Mouse (Mus musculus) thymus, adult 2 months (tissue): ENCODE data around the gene Zfhx3. TPM values are rescaled to one million over a fixed set of nuclear protein-coding genes. Genes with fewer than 3 reads are reported as not detected.

Source experiments
- DNase-seq: peaks from one replicate; pipeline ENCODE4 v3.0.0; 2021
- H3K27ac ChIP-seq: fragments of 200-500 bp; 2 replicates; pipeline ENCODE4 v1.5.1; 2012; ENCODE audit warnings: low read length, control low read depth; ENCODE audit not compliant: control insufficient read depth, insufficient read depth
- H3K27me3 ChIP-seq: fragments of 200-500 bp; 2 replicates; pipeline ENCODE4 v1.6.1; 2012; ENCODE audit warnings: mild to moderate bottlenecking, low read length, moderate library complexity, mixed read lengths; ENCODE audit not compliant: control insufficient read depth, insufficient read depth
- H3K36me3 ChIP-seq: fragments of 200-500 bp; 2 replicates; pipeline ENCODE4 v1.6.1; 2012; ENCODE audit warnings: mild to moderate bottlenecking, low read length, moderate library complexity; ENCODE audit not compliant: control insufficient read depth, insufficient read depth
- H3K4me1 ChIP-seq: fragments of 200-500 bp; replicated peaks from 2 replicates; pipeline ENCODE4 v1.6.1; 2012; ENCODE audit warnings: low read length; ENCODE audit not compliant: control insufficient read depth, insufficient read depth
- H3K4me3 ChIP-seq: fragments of 200-500 bp; 2 replicates; pipeline ENCODE4 v1.5.1; 2012; ENCODE audit warnings: mild to moderate bottlenecking, low read length, control low read depth, moderate library complexity; ENCODE audit not compliant: control insufficient read depth, insufficient read depth
- CTCF ChIP-seq: fragments of 200-500 bp; IDR thresholded peaks from 2 replicates; pipeline ENCODE4 v1.5.1; 2012; ENCODE audit warnings: mild to moderate bottlenecking, control low read depth, low read length, moderate library complexity, borderline replicate concordance; ENCODE audit not compliant: control insufficient read depth, poor library complexity, insufficient read depth; ENCODE audit errors: extremely low read depth
- POLR2A ChIP-seq: fragments of 200-500 bp; IDR thresholded peaks from 2 replicates; pipeline ENCODE4 v1.6.1; 2012; ENCODE audit warnings: mild to moderate bottlenecking, low read length, control low read depth, moderate library complexity; ENCODE audit not compliant: control insufficient read depth, poor library complexity, insufficient read depth; ENCODE audit errors: extremely low read depth
- WGBS: fragments of 180-500 bp; shearing (Covaris S2); methylation state at CpG from one replicate; pipeline ENCODE4 v1.1.7; 2018; 5-methylcytosine and 5-hydroxymethylcytosine counted together
- polyA plus RNA-seq: library from polyadenylated mRNA; depleted of rRNA; stranded (reverse); fragments of >200 nt; gene quantifications from 2 replicates; pipeline ENCODE4 v1.2.3, GENCODE M21; 2012

Zfhx3 gene
- polyA plus RNA-seq, 1 experiment = 1.1 TPM

- Histone ChIP-seq H3K4me1 (peaks cover 43% of the 10 kb centered on the region), H3K4me3 (no peak overlapping the region), H3K27ac (no peak overlapping the region), H3K27me3 (no peaks in the 10 kb centered on the region), H3K36me3 (no peaks in the 10 kb centered on the region)
- 71% methylated on average over 7 of the region's 7 CpGs for WGBS
- TF ChIP-seq POLR2A = no peak
- no peak for TF ChIP-seq CTCF
- DNase-seq = no peak
Measured at GRCm38 (mm10) chr8:108897347-108898100, 955.1 kb downstream of the Zfhx3 start.

- 91% methylated on average over 14 of the region's 14 CpGs for WGBS
- H3K27ac ChIP-seq = no peak overlapping the region
- H3K27me3 ChIP-seq = no peaks in the 10 kb centered on the region
- H3K4me3 ChIP-seq = no peak overlapping the region
- TF ChIP-seq CTCF (no peak), POLR2A (no peak)
- no peak for DNase-seq
- H3K4me1 ChIP-seq = peaks cover 56% of the 10 kb centered on the region
- no peaks in the 10 kb centered on the region for H3K36me3 ChIP-seq
Measured at GRCm38 (mm10) chr8:108899251-108899771, 956.9 kb downstream of the Zfhx3 start.

GRCm38 (mm10) chr8:108900541-108900940, 958.1 kb downstream of the Zfhx3 start:
- no peak overlapping the region for H3K27ac ChIP-seq

GRCm38 (mm10) chr8:108901208-108901607, 958.8 kb downstream of the Zfhx3 start:
- Histone ChIP-seq H3K36me3 (no peaks in the 10 kb centered on the region), H3K4me3 (no peak overlapping the region), H3K4me1 (peaks cover 67% of the 10 kb centered on the region), H3K27ac (no peak overlapping the region), H3K27me3 (no peaks in the 10 kb centered on the region)
- no peak for TF ChIP-seq POLR2A
- TF ChIP-seq CTCF = no peak
- 90% methylated on average over 14 of the region's 14 CpGs for WGBS
- no peak for DNase-seq

More at GRCm38 (mm10) chr8:108900541-108900940, 958.1 kb downstream of the Zfhx3 start:
- 91% methylated on average over 10 of the region's 10 CpGs for WGBS
- Histone ChIP-seq H3K4me1 (peaks cover 65% of the 10 kb centered on the region), H3K27me3 (no peaks in the 10 kb centered on the region), H3K4me3 (no peak overlapping the region), H3K36me3 (no peaks in the 10 kb centered on the region)
- DNase-seq = no peak
- no peak for TF ChIP-seq POLR2A
- TF ChIP-seq CTCF = no peak

- H3K36me3 ChIP-seq = no peaks in the 10 kb centered on the region
- no peak for TF ChIP-seq CTCF
- no peak for TF ChIP-seq POLR2A
Measured at GRCm38 (mm10) chr8:108903550-108903949, 961.1 kb downstream of the Zfhx3 start.

GRCm38 (mm10) chr8:108904288-108904971, 962.0 kb downstream of the Zfhx3 start:
- Histone ChIP-seq H3K4me1 (peaks cover 62% of the 10 kb centered on the region), H3K4me3 (no peak overlapping the region), H3K27me3 (no peaks in the 10 kb centered on the region), H3K27ac (peak overlapping the region; percentile 65), H3K36me3 (no peaks in the 10 kb centered on the region)
- TF ChIP-seq CTCF (no peak), POLR2A (no peak)
- no peak for DNase-seq
- 75% methylated on average over 11 of the region's 11 CpGs for WGBS

More at GRCm38 (mm10) chr8:108903550-108903949, 961.1 kb downstream of the Zfhx3 start:
- 94% methylated on average over 15 of the region's 15 CpGs for WGBS
- no peaks in the 10 kb centered on the region for H3K27me3 ChIP-seq
- no peak overlapping the region for H3K4me3 ChIP-seq
- peaks cover 61% of the 10 kb centered on the region for H3K4me1 ChIP-seq
- peak overlapping the region; percentile 65; the same call in 1 of the 2 replicates for H3K27ac ChIP-seq
- no peak for DNase-seq
